Mouse (Mus musculus) myocyte (in vitro differentiated cells): ENCODE measurements around the gene Gm42906.

Source experiments
- CEBPB ChIP-seq: IDR thresholded peaks from 2 replicates; pipeline ENCODE4 v1.6.1; 2011; ENCODE audit warnings: mild to moderate bottlenecking, moderate library complexity; ENCODE audit not compliant: poor library complexity, insufficient read depth, severe bottlenecking
- E2F4 ChIP-seq: IDR thresholded peaks from one replicate; pipeline ENCODE4 v1.6.1; 2011; ENCODE audit warnings: mild to moderate bottlenecking, control low read depth, moderate library complexity; ENCODE audit not compliant: insufficient read depth
- MYOD1 ChIP-seq, 3 experiments: IDR thresholded peaks; one replicate each; pipeline ENCODE4 v1.6.1; 2011; ENCODE audit warnings: control low read depth in 2 of 3, low read depth in 2 of 3, mild to moderate bottlenecking in 2 of 3, moderate library complexity in 1 of 3; ENCODE audit not compliant: insufficient read length in 2 of 3, control insufficient read depth in 1 of 3
- MYOG ChIP-seq, 3 experiments: IDR thresholded peaks; one replicate each; pipeline ENCODE4 v1.6.1; 2011; ENCODE audit warnings: control low read depth in 2 of 3, low read depth in 2 of 3, mild to moderate bottlenecking in 2 of 3; ENCODE audit not compliant: insufficient read length in 2 of 3, control insufficient read depth in 1 of 3, insufficient read depth in 1 of 3
- POLR2A ChIP-seq: IDR thresholded peaks from one replicate; pipeline ENCODE4 v1.6.1; 2011; ENCODE audit warnings: low read depth, mild to moderate bottlenecking, control low read depth, moderate library complexity; ENCODE audit not compliant: insufficient read length
- POLR2AphosphoS2 ChIP-seq: IDR thresholded peaks from one replicate; pipeline ENCODE4 v1.6.1; 2011; ENCODE audit warnings: low read depth, control low read depth; ENCODE audit not compliant: insufficient read length
- REST ChIP-seq: IDR thresholded peaks from one replicate; pipeline ENCODE4 v1.6.1; 2011; ENCODE audit warnings: mild to moderate bottlenecking, control low read depth, moderate library complexity; ENCODE audit not compliant: insufficient read depth, insufficient read length
- SRF ChIP-seq: IDR thresholded peaks from one replicate; pipeline ENCODE4 v1.6.1; 2011; ENCODE audit warnings: low read depth; ENCODE audit not compliant: control insufficient read depth, insufficient read length
- TCF12 ChIP-seq: IDR thresholded peaks from one replicate; pipeline ENCODE4 v1.6.1; 2011; ENCODE audit warnings: mild to moderate bottlenecking, control low read depth; ENCODE audit not compliant: poor library complexity, insufficient read depth, severe bottlenecking
- TCF3 ChIP-seq: IDR thresholded peaks from one replicate; pipeline ENCODE4 v1.6.1; 2011; ENCODE audit warnings: low read depth, control low read depth; ENCODE audit not compliant: insufficient read length
- USF1 ChIP-seq: IDR thresholded peaks from one replicate; pipeline ENCODE4 v1.6.1; 2011; ENCODE audit warnings: low read depth, mild to moderate bottlenecking, control low read depth, moderate library complexity

- TF ChIP-seq POLR2A (no peak), SRF (no peak), MYOD1 (IDR thresholded peaks at IDR 0.05; ENCODE audit: control insufficient read depth in 1 of 3, insufficient read length in 2 of 3, low read depth in 2 of 3) (no peak), MYOG (IDR thresholded peaks at IDR 0.05; ENCODE audit: control insufficient read depth in 1 of 3, insufficient read depth in 1 of 3, insufficient read length in 2 of 3, low read depth in 2 of 3) (no peak), TCF3 (no peak), REST (no peak), POLR2AphosphoS2 (no peak), CEBPB (peak; percentile 59; the same call in 1 of the 2 replicates), E2F4 (no peak), USF1 (peak; percentile 50), TCF12 (no peak)
These were observed 225.0 kb downstream of the Gm42906 start for GRCm38 (mm10) chr5:151202925-151203324.
